Mouse (Mus musculus) kidney, adult 2 months (tissue): ENCODE measurements around the gene Rpl26. TPM values are rescaled to one million over a fixed set of nuclear protein-coding genes. Genes with fewer than 3 reads are reported as not detected.

ENCODE experiments used
- DNase-seq: peaks from one replicate; pipeline ENCODE4 v3.0.0; 2021
- H3K27ac ChIP-seq: fragments of 200-500 bp; 2 replicates; pipeline ENCODE4 v1.5.1; 2012; ENCODE audit warnings: low read depth, low read length, control low read depth, inconsistent platforms; ENCODE audit not compliant: insufficient read depth
- H3K27me3 ChIP-seq: fragments of 200-500 bp; replicated peaks from 2 replicates; pipeline ENCODE4 v1.6.1; 2012; ENCODE audit warnings: mild to moderate bottlenecking, moderate library complexity, low read length, inconsistent platforms; ENCODE audit not compliant: control insufficient read depth, insufficient read depth
- H3K36me3 ChIP-seq: fragments of 200-500 bp; 2 replicates; pipeline ENCODE4 v1.6.1; 2012; ENCODE audit warnings: mild to moderate bottlenecking, moderate library complexity, low read length, inconsistent platforms; ENCODE audit not compliant: control insufficient read depth, insufficient read depth
- H3K4me1 ChIP-seq: fragments of 200-500 bp; 2 replicates; pipeline ENCODE4 v1.6.1; 2011; ENCODE audit warnings: low read length; ENCODE audit not compliant: control insufficient read depth, insufficient read depth
- H3K4me3 ChIP-seq: fragments of 200-500 bp; 2 replicates; pipeline ENCODE4 v1.5.1; 2011; ENCODE audit warnings: mild to moderate bottlenecking, low read depth, low read length, control low read depth; ENCODE audit not compliant: insufficient read depth
- CTCF ChIP-seq: fragments of 200-500 bp; conservative IDR thresholded peaks from 2 replicates; pipeline ENCODE4 v1.5.1; 2011; ENCODE audit warnings: low read depth, mild to moderate bottlenecking, control low read depth, low read length, moderate library complexity, mixed read lengths; ENCODE audit not compliant: insufficient read depth, insufficient read length
- POLR2A ChIP-seq: fragments of 200-500 bp; IDR thresholded peaks from one replicate; pipeline ENCODE4 v1.6.1; 2011; ENCODE audit warnings: low read depth, low read length, control low read depth
- WGBS: fragments of 180-500 bp; shearing (Covaris S2); methylation state at CpG from one replicate; pipeline ENCODE4 v1.1.7; 2018; 5-methylcytosine and 5-hydroxymethylcytosine counted together
- polyA plus RNA-seq: library from polyadenylated mRNA; depleted of rRNA; stranded (reverse); fragments of >200 nt; gene quantifications from 2 replicates; pipeline ENCODE4 v1.2.3, GENCODE M21; 2012

Rpl26 gene
- polyA plus RNA-seq, 1 experiment, result 1,128 TPM

GRCm38 (mm10) chr11:68874841-68875240 lies 26.5 kb upstream of the Rpl26 start:
- Histone ChIP-seq H3K4me3 (no peak overlapping the region), H3K27ac (no peak overlapping the region), H3K36me3 (no peaks in the 10 kb centered on the region), H3K4me1 (no peaks in the 10 kb centered on the region), H3K27me3 (no peaks in the 10 kb centered on the region)
- no peak for TF ChIP-seq POLR2A
- peak; percentile 74 for TF ChIP-seq CTCF
- peak; percentile 81 for DNase-seq
- WGBS, result 0% methylated on average over 2 of the region's 2 CpGs

- 84% methylated on average over 5 of the region's 5 CpGs for WGBS
Measured at GRCm38 (mm10) chr11:68878811-68879210, 22.6 kb upstream of the Rpl26 start.

GRCm38 (mm10) chr11:68882107-68882506 lies 19.3 kb upstream of the Rpl26 start:
- DNase-seq, result no peak
- no peaks in the 10 kb centered on the region for H3K4me1 ChIP-seq
- no peaks in the 10 kb centered on the region for H3K36me3 ChIP-seq
- no peak overlapping the region for H3K4me3 ChIP-seq
- TF ChIP-seq POLR2A, result no peak
- WGBS, result 46% methylated on average over 14 of the region's 14 CpGs
- H3K27ac ChIP-seq, result no peak overlapping the region
- H3K27me3 ChIP-seq, result no peaks in the 10 kb centered on the region

More at GRCm38 (mm10) chr11:68878811-68879210, 22.6 kb upstream of the Rpl26 start:
- H3K4me3 ChIP-seq, result no peak overlapping the region
- H3K27ac ChIP-seq, result no peak overlapping the region
- no peaks in the 10 kb centered on the region for H3K36me3 ChIP-seq
- H3K27me3 ChIP-seq, result no peaks in the 10 kb centered on the region
- no peak for DNase-seq
- TF ChIP-seq CTCF, result no peak
- no peak for TF ChIP-seq POLR2A
- H3K4me1 ChIP-seq, result no peaks in the 10 kb centered on the region

DNA sequence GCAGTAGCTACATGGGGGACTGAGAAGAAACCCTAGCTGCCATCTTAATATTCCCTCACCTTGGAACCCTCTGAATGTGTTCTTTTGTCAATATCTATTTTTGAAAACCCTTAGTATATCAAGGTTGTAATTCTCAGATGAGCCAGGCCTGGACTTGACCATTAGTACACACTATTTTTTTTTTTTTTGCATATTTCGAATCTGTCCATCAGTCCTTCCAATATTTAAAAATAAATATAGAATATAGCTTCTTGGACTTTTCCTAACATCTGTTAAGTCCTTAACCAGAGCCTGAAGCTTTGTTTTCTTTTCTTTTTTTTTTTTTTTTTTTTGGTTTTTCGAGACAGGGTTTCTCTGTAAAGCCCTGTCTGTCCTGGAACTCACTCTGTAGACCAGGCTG lies 17.5 kb upstream of the Rpl26 start:
- Histone ChIP-seq H3K4me3 (no peak overlapping the region), H3K36me3 (no peaks in the 10 kb centered on the region), H3K27ac (no peak overlapping the region), H3K4me1 (no peaks in the 10 kb centered on the region), H3K27me3 (no peaks in the 10 kb centered on the region)
- TF ChIP-seq CTCF, result no peak
- TF ChIP-seq POLR2A, result no peak
- no peak for DNase-seq
- WGBS, result 80% methylated on average over 2 of the region's 2 CpGs

DNA sequence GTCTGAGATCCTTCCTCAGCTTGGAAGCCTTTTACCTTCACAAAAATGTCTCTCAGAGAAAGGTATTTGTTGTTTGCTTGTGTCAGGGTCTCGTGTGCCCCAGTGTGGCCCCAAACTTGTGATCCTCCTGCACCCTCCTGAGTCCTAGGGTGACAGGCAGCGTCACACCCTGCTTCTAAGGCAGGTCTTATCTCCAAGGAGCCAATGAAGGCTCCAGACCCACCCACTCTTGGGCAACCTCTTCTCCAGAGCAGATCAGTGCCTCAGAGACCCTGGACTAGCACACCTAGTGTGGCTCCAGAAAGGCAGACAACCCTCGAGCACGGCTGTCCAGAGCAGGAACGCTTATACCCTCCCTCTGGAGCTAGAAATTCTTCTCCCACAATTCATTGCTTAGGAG lies 17.0 kb upstream of the Rpl26 start:
- 87% methylated on average over 5 of the region's 5 CpGs for WGBS

GRCm38 (mm10) chr11:68886091-68886490 lies 15.3 kb upstream of the Rpl26 start:
- no peaks in the 10 kb centered on the region for H3K36me3 ChIP-seq
- no peak for DNase-seq
- H3K27ac ChIP-seq, result no peak overlapping the region
- TF ChIP-seq POLR2A (no peak), CTCF (no peak)
- no peaks in the 10 kb centered on the region for H3K4me1 ChIP-seq
- 81% methylated on average over 5 of the region's 5 CpGs for WGBS
- H3K27me3 ChIP-seq, result no peaks in the 10 kb centered on the region
- H3K4me3 ChIP-seq, result no peak overlapping the region

More for the DNA sequence above, 17.0 kb upstream of the Rpl26 start:
- DNase-seq, result no peak
- Histone ChIP-seq H3K27ac (no peak overlapping the region), H3K36me3 (no peaks in the 10 kb centered on the region), H3K4me1 (no peaks in the 10 kb centered on the region), H3K4me3 (no peak overlapping the region), H3K27me3 (no peaks in the 10 kb centered on the region)
- no peak for TF ChIP-seq POLR2A

- H3K4me3 ChIP-seq, result no peak within 1 kb of the TSS
- TF ChIP-seq CTCF, result no peak
- TF ChIP-seq POLR2A, result no peak
- no peaks in the 10 kb centered on the region for H3K4me1 ChIP-seq
- DNase-seq, result no peak
- no peak within 1 kb of the TSS for H3K27ac ChIP-seq
- H3K36me3 ChIP-seq, result no peaks in the 10 kb centered on the region
- H3K27me3 ChIP-seq, result no peaks in the 10 kb centered on the region
- 42% methylated on average over 6 of the region's 6 CpGs for WGBS
Measured at GRCm38 (mm10) chr11:68888253-68888652, 13.1 kb upstream of the Rpl26 start, which contains the start of gene Rnf222. Rnf222 (plus strand) TSS chr11:68888553.

GRCm38 (mm10) chr11:68888653-68889052 lies 12.7 kb upstream of the Rpl26 start:
- no peak for DNase-seq
- no peaks in the 10 kb centered on the region for H3K36me3 ChIP-seq
- no peak for TF ChIP-seq CTCF
- TF ChIP-seq POLR2A, result no peak
- H3K4me3 ChIP-seq, result no peak overlapping the region
- H3K27me3 ChIP-seq, result no peaks in the 10 kb centered on the region
- no peak overlapping the region for H3K27ac ChIP-seq
- no peaks in the 10 kb centered on the region for H3K4me1 ChIP-seq
- 75% methylated on average over 2 of the region's 2 CpGs for WGBS
